Mouse (Mus musculus): ENCODE results near the gene Tmem216. TPM values are rescaled to one million over a fixed set of nuclear protein-coding genes. Genes with fewer than 3 reads are reported as not detected.
"Not testable (repeated sequence)": the region's sequence is repeated elsewhere in the genome, so short reads cannot be mapped to it uniquely, and the experiment has no call there.

Gene Tmem216
- polyA plus RNA-seq, 1 experiment from 2014 or later: 35.9 TPM

DNA sequence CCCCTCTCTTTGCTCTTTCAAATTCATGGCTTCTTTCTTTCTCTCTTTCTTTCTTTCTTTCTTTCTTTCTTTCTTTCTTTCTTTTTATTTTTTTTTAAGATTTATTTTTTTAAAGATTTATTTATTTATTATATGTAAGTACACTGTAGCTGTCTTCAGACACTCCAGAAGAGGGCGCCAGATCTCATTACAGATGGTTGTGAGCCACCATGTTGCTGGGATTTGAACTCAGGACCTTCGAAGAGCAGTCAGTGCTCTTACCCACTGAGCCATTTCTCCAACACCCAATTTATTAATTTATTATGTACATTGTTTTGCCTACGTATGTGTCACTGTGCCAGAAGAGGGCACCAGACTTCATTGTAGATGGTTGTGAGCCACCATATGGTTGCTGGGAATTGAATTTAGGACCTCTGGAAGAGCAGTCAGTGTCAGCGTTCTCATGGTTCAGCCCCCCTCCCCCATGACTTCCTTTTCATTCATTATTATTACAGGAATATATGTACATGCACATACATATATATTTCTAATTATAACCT lies 1.9 kb upstream of the Tmem216 start:
- H3K4me3 ChIP-seq (ENCODE audit: low read depth, low read length); H3K9me3 ChIP-seq (ENCODE audit: control insufficient read depth, low read length); H3K27me3 ChIP-seq (replicated peaks; ENCODE audit: control insufficient read depth, insufficient read depth, low read length); ATAC-seq (replicated peaks; ENCODE audit: low FRiP score); H3K9ac ChIP-seq (ENCODE audit: low read depth, low read length); H3K27ac ChIP-seq (ENCODE audit: low read depth, low read length); H3K36me3 ChIP-seq (ENCODE audit: control insufficient read depth, insufficient read depth, low read length); DNase-seq (ENCODE audit: low spot score); H3K4me2 ChIP-seq: not testable (repeated sequence)
- peaks cover 11% of the 10 kb centered on the region for H3K4me1 ChIP-seq (replicated peaks; ENCODE audit: control insufficient read depth, insufficient read depth, low read length)
- 65% methylated on average over 4 of the region's 4 CpGs for WGBS

DNA sequence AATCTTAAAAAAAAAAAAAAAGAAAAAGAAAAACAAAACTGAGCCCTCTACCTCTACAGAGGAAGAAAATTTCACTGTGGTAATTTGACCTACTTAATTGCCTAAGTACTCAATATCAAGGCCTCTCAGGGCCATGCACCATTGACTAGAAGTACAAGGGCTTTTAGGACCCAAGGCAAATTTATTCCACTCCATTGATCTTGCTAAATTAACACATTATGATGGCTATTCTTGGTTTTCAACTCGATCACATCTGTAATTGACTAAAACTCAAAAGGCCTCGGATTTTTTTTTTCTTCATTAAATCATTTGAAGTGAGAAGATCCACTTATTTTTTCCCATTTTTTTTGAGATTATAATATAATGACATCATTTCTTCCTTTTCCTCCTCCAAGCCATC lies 1.4 kb upstream of the Tmem216 start:
- ATAC-seq (replicated peaks; ENCODE audit: low FRiP score) (no peak), DNase-seq (ENCODE audit: low spot score) (no peak)
- WGBS: 66% methylated on average over 2 of the region's 2 CpGs

DNA sequence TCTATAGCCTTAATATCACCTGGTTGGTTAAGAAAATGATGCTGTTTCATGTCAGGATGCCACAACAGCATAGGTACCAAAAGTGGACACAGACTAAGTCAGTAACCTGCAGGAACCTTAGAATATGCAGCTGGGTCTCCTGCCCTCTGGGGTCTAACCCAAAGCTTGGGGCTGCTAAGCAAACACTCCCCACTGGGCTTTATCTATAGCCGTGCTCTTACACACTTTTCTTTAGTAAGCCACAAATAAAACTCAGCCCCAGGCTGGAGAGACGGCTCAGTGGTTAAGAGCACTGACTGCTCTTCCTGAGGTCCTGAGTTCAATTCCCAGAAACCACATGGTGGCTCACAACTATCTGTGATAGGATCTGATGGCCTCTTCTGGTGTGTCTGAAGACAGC lies 963 bp upstream of the Tmem216 start:
- DNase-seq (ENCODE audit: low spot score): no peak
- peaks cover 10% of the 10 kb centered on the region for H3K4me1 ChIP-seq (replicated peaks; ENCODE audit: control insufficient read depth, insufficient read depth, low read length)
- ATAC-seq (replicated peaks; ENCODE audit: low FRiP score): no peak

More for the DNA sequence above, 1.4 kb upstream of the Tmem216 start:
- Histone ChIP-seq H3K4me2 (no peak overlapping the region), H3K4me3 (ENCODE audit: low read depth, low read length) (no peak overlapping the region), H3K27me3 (replicated peaks; ENCODE audit: control insufficient read depth, insufficient read depth, low read length) (no peaks in the 10 kb centered on the region), H3K4me1 (replicated peaks; ENCODE audit: control insufficient read depth, insufficient read depth, low read length) (peaks cover 11% of the 10 kb centered on the region), H3K9ac (ENCODE audit: low read depth, low read length) (no peak overlapping the region), H3K27ac (ENCODE audit: low read depth, low read length) (no peak overlapping the region), H3K9me3 (ENCODE audit: control insufficient read depth, low read length) (no peaks in the 10 kb centered on the region), H3K36me3 (ENCODE audit: control insufficient read depth, insufficient read depth, low read length) (0 out of 2 replicates have a peak, but pooled peaks cover 2% of the 10 kb centered on the region)

DNA sequence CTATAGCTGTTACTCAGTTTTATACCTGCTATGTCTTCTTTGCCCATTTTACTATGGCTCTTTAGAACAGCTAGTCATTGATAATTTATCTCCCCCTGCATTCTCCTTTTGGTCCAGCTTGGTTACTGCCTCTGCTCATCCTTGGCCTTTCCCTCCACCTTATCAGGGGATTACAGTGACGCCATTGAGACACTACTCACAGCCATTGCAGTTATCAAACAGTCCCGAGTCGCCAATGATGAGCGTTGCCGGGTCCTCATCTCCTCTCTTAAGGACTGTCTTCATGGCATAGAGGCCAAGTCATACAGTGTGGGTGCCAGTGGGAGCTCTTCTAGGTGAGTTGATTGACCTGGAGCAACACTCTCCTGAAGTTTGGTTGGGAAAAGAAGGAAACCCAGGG lies 16.6 kb downstream of the Tmem216 start:
- Histone ChIP-seq H3K4me1 (replicated peaks; ENCODE audit: control insufficient read depth, insufficient read depth, low read length) (no peaks in the 10 kb centered on the region), H3K4me2 (no peak overlapping the region), H3K36me3 (ENCODE audit: control insufficient read depth, insufficient read depth, low read length) (peaks cover 62% of the 10 kb centered on the region), H3K27me3 (replicated peaks; ENCODE audit: control insufficient read depth, insufficient read depth, low read length) (no peaks in the 10 kb centered on the region), H3K4me3 (ENCODE audit: low read depth, low read length) (no peak overlapping the region), H3K27ac (ENCODE audit: low read depth, low read length) (0 out of 2 replicates have a peak overlapping the region, but pooled peaks have one; percentile 25), H3K9ac (ENCODE audit: low read depth, low read length) (no peak overlapping the region), H3K9me3 (ENCODE audit: control insufficient read depth, low read length) (no peaks in the 10 kb centered on the region)
- no peak for DNase-seq (ENCODE audit: low spot score)
- 63% methylated on average over 5 of the region's 5 CpGs for WGBS
- peak; percentile 89 for ATAC-seq (replicated peaks; ENCODE audit: low FRiP score)

More for the DNA sequence above, 963 bp upstream of the Tmem216 start:
- WGBS: 48% methylated on average over 2 of the region's 2 CpGs
- Histone ChIP-seq H3K36me3 (ENCODE audit: control insufficient read depth, insufficient read depth, low read length) (0 out of 2 replicates have a peak, but pooled peaks cover 3% of the 10 kb centered on the region), H3K9me3 (ENCODE audit: control insufficient read depth, low read length) (no peaks in the 10 kb centered on the region), H3K9ac (ENCODE audit: low read depth, low read length) (no peak overlapping the region), H3K27me3 (replicated peaks; ENCODE audit: control insufficient read depth, insufficient read depth, low read length) (no peaks in the 10 kb centered on the region), H3K27ac (ENCODE audit: low read depth, low read length) (no peak overlapping the region), H3K4me2 (no peak overlapping the region), H3K4me3 (ENCODE audit: low read depth, low read length) (no peak overlapping the region)

DNA sequence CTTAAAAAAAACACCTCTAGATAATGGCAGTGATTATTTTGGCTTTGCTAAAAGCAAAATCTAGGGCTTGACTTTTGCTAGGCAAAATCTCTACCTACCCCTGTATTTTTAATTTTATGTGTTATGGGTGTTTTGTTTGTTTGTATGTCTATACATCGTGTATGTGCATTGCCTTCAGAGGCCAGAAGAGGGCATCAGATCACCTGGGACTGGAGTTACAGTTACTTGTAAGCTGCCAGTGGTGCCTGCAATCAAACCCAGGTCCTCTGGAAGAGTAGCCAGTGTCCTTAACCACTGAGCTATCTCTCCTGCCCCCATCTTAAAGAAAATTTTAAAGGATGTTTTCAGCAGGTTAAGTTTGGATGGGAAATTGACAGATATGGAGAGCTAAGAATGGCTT lies 26.0 kb downstream of the Tmem216 start:
- Histone ChIP-seq H3K27ac (ENCODE audit: low read depth, low read length) (no peak overlapping the region), H3K4me3 (ENCODE audit: low read depth, low read length) (no peak overlapping the region), H3K36me3 (ENCODE audit: control insufficient read depth, insufficient read depth, low read length) (peaks cover 24% of the 10 kb centered on the region), H3K9me3 (ENCODE audit: control insufficient read depth, low read length) (no peaks in the 10 kb centered on the region), H3K9ac (ENCODE audit: low read depth, low read length) (no peak overlapping the region), H3K4me2 (no peak overlapping the region), H3K27me3 (replicated peaks; ENCODE audit: control insufficient read depth, insufficient read depth, low read length) (no peaks in the 10 kb centered on the region), H3K4me1 (replicated peaks; ENCODE audit: control insufficient read depth, insufficient read depth, low read length) (peaks cover 12% of the 10 kb centered on the region)
- WGBS: 98% methylated on average over 1 of the region's 1 CpGs
- no peak for DNase-seq (ENCODE audit: low spot score)
- no peak for ATAC-seq (replicated peaks; ENCODE audit: low FRiP score)

DNA sequence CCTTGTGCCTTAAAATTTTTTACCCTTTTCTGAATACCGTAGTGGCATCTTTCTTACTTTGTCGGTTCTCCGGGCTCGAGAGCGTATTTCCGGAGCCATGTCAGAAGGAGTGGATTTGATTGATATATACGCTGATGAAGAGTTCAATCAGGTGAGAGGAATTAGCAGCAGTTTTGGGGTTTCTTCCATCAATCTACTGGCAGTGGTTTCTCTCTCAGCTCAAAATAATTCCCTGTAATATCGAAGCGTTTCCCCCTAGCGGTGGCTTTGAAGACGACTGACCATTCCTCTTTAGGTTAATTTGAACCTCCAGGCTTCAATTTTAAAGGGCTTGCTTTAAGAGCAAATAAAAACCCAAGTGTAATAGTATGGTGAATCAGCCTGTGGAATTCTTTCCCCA lies 30.1 kb downstream of the Tmem216 start, which contains the start of gene Sdhaf2:
Sdhaf2 (minus strand) TSS at position 233 of the 400 bp plus-strand sequence.
- Histone ChIP-seq H3K36me3 (ENCODE audit: control insufficient read depth, insufficient read depth, low read length) (peaks cover 12% of the 10 kb centered on the region), H3K27me3 (replicated peaks; ENCODE audit: control insufficient read depth, insufficient read depth, low read length) (no peaks in the 10 kb centered on the region), H3K4me2 (peak within 1 kb of the TSS; percentile 88), H3K4me3 (ENCODE audit: low read depth, low read length) (peak within 1 kb of the TSS; percentile 96), H3K27ac (ENCODE audit: low read depth, low read length) (peak within 1 kb of the TSS; percentile 97), H3K4me1 (replicated peaks; ENCODE audit: control insufficient read depth, insufficient read depth, low read length) (peaks cover 28% of the 10 kb centered on the region), H3K9me3 (ENCODE audit: control insufficient read depth, low read length) (no peaks in the 10 kb centered on the region), H3K9ac (ENCODE audit: low read depth, low read length) (peak within 1 kb of the TSS; percentile 94)
- WGBS: 0% methylated on average over 11 of the region's 11 CpGs
- ATAC-seq (replicated peaks; ENCODE audit: low FRiP score) (no peak), DNase-seq (ENCODE audit: low spot score) (no peak)

DNA sequence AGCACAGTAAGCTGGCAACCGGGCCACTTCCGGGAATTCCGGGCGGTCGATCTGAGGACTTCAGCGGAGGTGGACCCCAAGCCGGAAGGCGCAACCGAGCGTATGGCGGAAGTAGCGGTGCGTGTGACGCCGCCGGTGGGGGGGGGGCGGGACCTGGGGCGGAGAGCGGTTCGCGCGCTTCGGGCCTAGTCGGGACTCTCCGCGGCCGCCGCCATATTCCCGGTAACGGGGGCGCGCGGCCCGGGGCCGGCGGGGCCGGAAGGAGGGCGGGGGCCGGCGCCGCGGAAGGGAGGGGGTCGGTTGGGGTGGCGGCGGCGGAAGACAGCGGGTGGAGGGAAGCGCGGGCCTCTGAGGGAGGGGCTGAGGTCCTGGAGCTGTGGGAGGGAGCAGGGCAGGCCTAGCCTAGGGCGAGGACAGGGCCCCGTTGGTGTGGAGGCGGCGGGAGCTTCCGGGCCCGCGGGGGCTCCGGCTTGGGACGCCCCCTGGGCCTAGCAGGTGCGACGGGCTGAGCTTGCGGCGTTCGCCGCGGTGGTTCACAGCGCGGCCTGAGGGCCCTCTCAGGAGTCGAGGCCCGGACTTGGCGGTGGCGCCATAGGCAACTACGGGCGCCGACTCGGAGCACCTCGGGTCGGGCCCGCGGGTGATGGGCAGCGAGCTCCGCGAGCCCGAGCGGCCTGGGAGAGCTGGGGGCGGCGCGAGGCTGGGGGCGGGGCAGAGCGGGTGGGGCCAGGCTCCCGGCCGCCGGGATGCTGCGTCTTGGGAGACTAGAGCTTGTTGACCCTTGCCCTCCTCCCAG lies 30.7 kb downstream of the Tmem216 start, which contains the start of gene Cpsf7:
Cpsf7 (plus strand) TSS at position 161 of the 796 bp plus-strand sequence.
- Histone ChIP-seq H3K9ac (ENCODE audit: low read depth, low read length) (peak within 1 kb of the TSS; percentile 94), H3K4me2 (peak within 1 kb of the TSS; percentile 88), H3K9me3 (ENCODE audit: control insufficient read depth, low read length) (no peaks in the 10 kb centered on the region), H3K27me3 (replicated peaks; ENCODE audit: control insufficient read depth, insufficient read depth, low read length) (no peaks in the 10 kb centered on the region), H3K4me1 (replicated peaks; ENCODE audit: control insufficient read depth, insufficient read depth, low read length) (peaks cover 31% of the 10 kb centered on the region), H3K27ac (ENCODE audit: low read depth, low read length) (peak within 1 kb of the TSS; percentile 97), H3K4me3 (ENCODE audit: low read depth, low read length) (peak within 1 kb of the TSS; percentile 96), H3K36me3 (ENCODE audit: control insufficient read depth, insufficient read depth, low read length) (peaks cover 12% of the 10 kb centered on the region)
- ATAC-seq (replicated peaks; ENCODE audit: low FRiP score) (peak; percentile 92), DNase-seq (ENCODE audit: low spot score) (peak; percentile 92)
- under 1% methylated on average over 90 of the region's 93 CpGs for WGBS

DNA sequence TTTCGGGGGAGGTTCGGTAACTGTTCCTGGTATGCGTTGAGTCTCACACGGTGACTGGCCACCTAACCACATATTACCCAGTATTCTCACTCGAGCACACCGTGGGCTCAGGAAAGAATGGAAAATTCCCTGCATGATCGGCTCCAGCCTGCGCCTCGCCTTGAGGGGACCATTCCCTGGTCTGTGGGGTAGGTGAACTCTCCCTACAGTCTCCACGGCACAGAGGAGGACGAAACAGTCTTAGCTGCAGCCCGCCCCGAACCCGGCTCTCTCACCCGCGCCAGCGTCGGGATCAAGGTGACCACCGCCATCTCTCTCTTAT lies 31.3 kb downstream of the Tmem216 start:
- no peak for ATAC-seq (replicated peaks; ENCODE audit: low FRiP score)
- Histone ChIP-seq H3K27me3 (replicated peaks; ENCODE audit: control insufficient read depth, insufficient read depth, low read length) (no peaks in the 10 kb centered on the region), H3K9ac (ENCODE audit: low read depth, low read length) (peak overlapping the region; percentile 94), H3K4me1 (replicated peaks; ENCODE audit: control insufficient read depth, insufficient read depth, low read length) (peaks cover 32% of the 10 kb centered on the region), H3K9me3 (ENCODE audit: control insufficient read depth, low read length) (no peaks in the 10 kb centered on the region), H3K4me2 (peak overlapping the region; percentile 76), H3K4me3 (ENCODE audit: low read depth, low read length) (peak overlapping the region; percentile 96), H3K36me3 (ENCODE audit: control insufficient read depth, insufficient read depth, low read length) (peaks cover 9% of the 10 kb centered on the region; the same call in 1 of the 2 replicates), H3K27ac (ENCODE audit: low read depth, low read length) (peak overlapping the region; percentile 97)
- DNase-seq (ENCODE audit: low spot score): no peak
- under 1% methylated on average over 19 of the region's 19 CpGs for WGBS
